Mouse (Mus musculus): ENCODE measurements around the gene Vill.

DNA sequence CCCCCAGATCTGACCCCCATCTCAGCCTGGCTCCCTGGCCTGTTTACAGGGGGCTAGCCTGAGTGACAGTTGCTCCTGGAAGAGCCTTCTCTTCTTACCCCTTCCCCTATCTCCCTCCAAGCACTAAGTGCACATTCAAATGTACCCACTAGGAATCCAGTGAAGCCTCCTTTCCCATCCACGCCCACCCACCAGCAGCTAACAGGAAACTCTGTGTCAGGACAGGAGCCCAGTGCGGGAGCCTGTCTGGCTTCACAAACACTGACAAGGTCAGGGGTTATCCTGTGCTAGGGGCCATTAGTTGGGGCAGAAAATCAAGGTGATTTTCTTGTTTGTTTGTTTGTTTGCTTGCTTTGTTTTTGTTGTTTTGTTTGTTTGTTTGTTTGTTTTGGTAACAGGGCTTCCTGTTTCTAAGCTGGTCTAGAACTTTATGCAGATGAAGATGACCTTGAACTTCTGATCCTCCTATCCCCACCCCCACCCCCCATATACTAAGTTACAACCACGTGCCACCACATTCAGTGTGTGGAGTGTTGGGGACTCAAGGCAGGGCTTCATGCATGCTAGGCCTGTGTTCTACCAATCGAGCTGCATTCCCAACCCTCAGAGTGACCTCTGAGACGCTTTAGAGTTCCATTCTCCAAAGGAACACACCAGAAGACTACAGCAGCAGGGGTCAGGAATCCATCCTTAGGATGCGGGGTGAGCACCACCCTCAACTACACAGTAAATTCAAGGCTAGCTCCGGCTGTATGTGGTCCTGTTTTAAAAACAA lies 30.3 kb downstream of the Vill start:
- TF ChIP-seq CTCF (IDR thresholded peaks at IDR 0.05; ENCODE audit: low read depth) (no peak), EP300 (IDR thresholded peaks at IDR 0.05; ENCODE audit: low read depth) (no peak)
